27 mouse cellular contexts compared by ENCODE assay signal in genomic region chr9:123953551-123953950, GRCm38 (mm10). TPM values are rescaled to one million over a fixed set of nuclear protein-coding genes. Genes with fewer than 3 reads are reported as not detected.
DNase-seq lines count a peak whose midpoint lies in the region; ATAC-seq and TF ChIP-seq lines count a peak whose summit lies in the region.
"Had no signal": no experiment of that assay in that cellular context is flagged by ENCODE, and none has a peak within 500 bp of the region (broad histone marks: within the 10 kb centered on the region; RNA-seq: fewer than 3 reads in every experiment).

No protein-coding gene starts in this region.

- H3K27ac ChIP-seq in bone marrow macrophage, adult 2 months (ENCODE audit: insufficient read depth, low read depth, low read length): peak overlapping the region; percentile 52; the same call in 1 of the 2 replicates
- peak overlapping the region; percentile 91 for H3K27ac ChIP-seq in macrophage
- no peak overlapping the region for H3K27ac ChIP-seq in intestine, embryonic 15.5 days
- H3K27ac ChIP-seq: embryonic facial prominence, embryonic 15.5 days; forebrain, embryonic 10.5 days; heart, embryonic 13.5 days; hindbrain, embryonic 15.5 days had no signal

- H3K27me3 ChIP-seq in splenic B cell, adult 2 months (ENCODE audit: control insufficient read depth, insufficient read depth, low read length, poor library complexity, severe bottlenecking): no peaks in the 10 kb centered on the region
- no peaks in the 10 kb centered on the region for H3K27me3 ChIP-seq in intestine, embryonic 15.5 days (replicated peaks)
- H3K27me3 ChIP-seq: embryonic facial prominence, embryonic 15.5 days; heart, embryonic 13.5 days; hindbrain, embryonic 15.5 days had no signal

- no peaks in the 10 kb centered on the region for H3K79me2 ChIP-seq in macrophage (ENCODE audit: inconsistent target)

- no peak for TF ChIP-seq CTCF in bone marrow macrophage, adult 2 months (IDR thresholded peaks at IDR 0.05; ENCODE audit: low read depth, low read length)

- H3K4me2 ChIP-seq in intestine, embryonic 15.5 days (replicated peaks): no peak overlapping the region
- H3K4me2 ChIP-seq: embryonic facial prominence, embryonic 15.5 days; heart, embryonic 13.5 days; hindbrain, embryonic 15.5 days had no signal

- no peak for ATAC-seq in intestine, embryonic 15.5 days
- ATAC-seq: CD4-positive, CD25-positive, alpha-beta regulatory T cell, adult 4 months; forebrain, embryonic 14.5 days had no signal

- H3K9me3 ChIP-seq in intestine, embryonic 15.5 days: no peaks in the 10 kb centered on the region
- H3K9me3 ChIP-seq: embryonic facial prominence, embryonic 15.5 days; forebrain, embryonic 10.5 days; heart, embryonic 13.5 days; hindbrain, embryonic 15.5 days had no signal

- H3K36me3 ChIP-seq in macrophage (ENCODE audit: inconsistent target): no peaks in the 10 kb centered on the region
- no peaks in the 10 kb centered on the region for H3K36me3 ChIP-seq in splenic B cell, adult 2 months (ENCODE audit: control insufficient read depth, insufficient read depth, low read length, poor library complexity, severe bottlenecking)
- no peaks in the 10 kb centered on the region for H3K36me3 ChIP-seq in intestine, embryonic 15.5 days
- H3K36me3 ChIP-seq: embryonic facial prominence, embryonic 15.5 days; forebrain, embryonic 10.5 days; heart, embryonic 13.5 days; hindbrain, embryonic 15.5 days had no signal

- no peak for TF ChIP-seq POLR2A in bone marrow macrophage, adult 2 months (IDR thresholded peaks at IDR 0.05; ENCODE audit: borderline replicate concordance, low read depth, low read length)

- H3K4me1 ChIP-seq in bone marrow macrophage, adult 2 months (ENCODE audit: control insufficient read depth, insufficient read depth, low read length): peaks cover 47% of the 10 kb centered on the region
- no peaks in the 10 kb centered on the region for H3K4me1 ChIP-seq in intestine, embryonic 15.5 days (replicated peaks)
- H3K4me1 ChIP-seq: embryonic facial prominence, embryonic 15.5 days; forebrain, embryonic 10.5 days; heart, embryonic 13.5 days; hindbrain, embryonic 15.5 days had no signal

- DNase-seq in lung, postnatal 36 days: peak; percentile 19
- no peak for DNase-seq in lung, adult 18-20 months
- peak; percentile 62 for DNase-seq in splenic B cell, adult 2 months (ENCODE audit: low read depth, low spot score)
- no peak for DNase-seq in thymus, adult 18-20 months
- DNase-seq: adrenal gland, postnatal 10 days; cerebellum, adult 2 months; cerebellum, postnatal 14 days; embryo, embryonic 11 days; gastrocnemius, postnatal 10 days; heart, postnatal 36 days had no signal

- 17% methylated on average over 2 of the region's 2 CpGs for WGBS in macrophage (ENCODE audit: missing documents)
- WGBS in intestine, embryonic 15.5 days: 74% methylated on average over 2 of the region's 2 CpGs

- no peak overlapping the region for H3K9ac ChIP-seq in intestine, embryonic 15.5 days
- H3K9ac ChIP-seq: embryonic facial prominence, embryonic 15.5 days; heart, embryonic 13.5 days; hindbrain, embryonic 15.5 days had no signal

- H3K4me3 ChIP-seq in bone marrow macrophage, adult 2 months (ENCODE audit: insufficient read depth, low read length): no peak overlapping the region
- no peak overlapping the region for H3K4me3 ChIP-seq in macrophage (ENCODE audit: inconsistent target)
- H3K4me3 ChIP-seq in intestine, embryonic 15.5 days (replicated peaks): no peak overlapping the region
- H3K4me3 ChIP-seq: embryonic facial prominence, embryonic 15.5 days; erythroblast, embryonic 14.5 days; forebrain, embryonic 10.5 days; heart, embryonic 13.5 days; hindbrain, embryonic 15.5 days had no signal

RNA-seq across cellular contexts. Expression of gene Ccr1, which starts 14.9 kb away (rescaled TPM):
- 6.0 and 6.5 TPM in 2 replicates for polyA plus RNA-seq in bone marrow macrophage, adult 2 months (2012; ENCODE audit: insufficient read depth, insufficient read length, missing spikeins)
- total RNA-seq in macrophage (2018; cell fraction: chromatin; rRNA removed): 100 to 1,000 TPM in 1 of 26 experiments, 10 to 100 TPM in 15, 1 to 10 TPM in 10; 3.2 to 114 (median 15.1) TPM
- 100 to 1,000 TPM in 2 of 26 experiments, 10 to 100 TPM in 24; 12.2 to 163 (median 31.0) TPM for total RNA-seq in macrophage (2018; cell fraction: cytosol; rRNA removed)
- 100 to 1,000 TPM in 5 of 26 experiments, 10 to 100 TPM in 21; 15.0 to 152 (median 47.8) TPM for total RNA-seq in macrophage (2018; cell fraction: nucleus; rRNA removed)
- polyA plus RNA-seq in macrophage (2018): 22.8 to 148 TPM (median 64.7 TPM) in 3 replicates
- polyA plus RNA-seq in intestine, embryonic 15.5 days (2015; fragmentation: Nextera tagmentation; extraction: Ambion mirVana): 3.3 and 3.7 TPM in 2 replicates
- total RNA-seq: MEL had no signal
- polyA plus RNA-seq: erythroblast, embryonic 14.5 days had no signal

RNA-seq across cellular contexts. Expression of gene Ccr1l1, which starts 24.7 kb away (rescaled TPM):
- 1.3 TPM in 1 of 2 replicates, not detected in the other for polyA plus RNA-seq in bone marrow macrophage, adult 2 months (2012; ENCODE audit: insufficient read depth, insufficient read length, missing spikeins)
- total RNA-seq in macrophage (2018; cell fraction: chromatin; rRNA removed): 1 to 10 TPM in 20 of 26 experiments, under 1 TPM in 2, not detected in 4; 0.77 to 3.9 (median 1.5) TPM
- total RNA-seq in macrophage (2018; cell fraction: cytosol; rRNA removed): 1 to 10 TPM in 4 of 26 experiments, under 1 TPM in 22; 0.24 to 1.5 (median 0.67) TPM
- total RNA-seq in macrophage (2018; cell fraction: nucleus; rRNA removed): 1 to 10 TPM in 23 of 26 experiments, under 1 TPM in 3; 0.79 to 4.5 (median 2.0) TPM
- polyA plus RNA-seq in macrophage (2018): 0.27 to 1.4 TPM (median 1.0 TPM) in 3 replicates
- polyA plus RNA-seq in intestine, embryonic 15.5 days (2015; fragmentation: Nextera tagmentation; extraction: Ambion mirVana): 0.24 TPM in 1 of 2 replicates, not detected in the other
- total RNA-seq: adrenal gland, postnatal 10 days; common myeloid progenitor, adult 5-6 weeks; gastrocnemius, postnatal 10 days; gastrocnemius, postnatal 4 days; heart, adult 8-10 months; heart, postnatal 36 days; MEL had no signal
- polyA plus RNA-seq: CD4-positive, CD25-positive, alpha-beta regulatory T cell, adult 4 months; cerebellum, adult 2 months; embryonic facial prominence, embryonic 11.5 days; embryonic facial prominence, embryonic 15.5 days; erythroblast, embryonic 14.5 days; forebrain, embryonic 10.5 days; forebrain, embryonic 14.5 days; heart, embryonic 13.5 days; heart, postnatal 0 days; hindbrain, embryonic 11.5 days; hindbrain, embryonic 15.5 days had no signal

Comparison
In these comparisons a context has a peak if more than half of its experiments do, and no peak if none do; other contexts are left out.
1. DNase-seq: peak in lung, postnatal 36 days (single experiment) and splenic B cell, adult 2 months (single experiment); none in lung, adult 18-20 months (0 of 2) and thymus, adult 18-20 months (0 of 2).